Mouse (Mus musculus): ENCODE results near the gene Fis1. TPM values are rescaled to one million over a fixed set of nuclear protein-coding genes. Genes with fewer than 3 reads are reported as not detected.

The Fis1 gene
- polyA plus RNA-seq, 1 experiment from 2014 or later, result 277 TPM

DNA sequence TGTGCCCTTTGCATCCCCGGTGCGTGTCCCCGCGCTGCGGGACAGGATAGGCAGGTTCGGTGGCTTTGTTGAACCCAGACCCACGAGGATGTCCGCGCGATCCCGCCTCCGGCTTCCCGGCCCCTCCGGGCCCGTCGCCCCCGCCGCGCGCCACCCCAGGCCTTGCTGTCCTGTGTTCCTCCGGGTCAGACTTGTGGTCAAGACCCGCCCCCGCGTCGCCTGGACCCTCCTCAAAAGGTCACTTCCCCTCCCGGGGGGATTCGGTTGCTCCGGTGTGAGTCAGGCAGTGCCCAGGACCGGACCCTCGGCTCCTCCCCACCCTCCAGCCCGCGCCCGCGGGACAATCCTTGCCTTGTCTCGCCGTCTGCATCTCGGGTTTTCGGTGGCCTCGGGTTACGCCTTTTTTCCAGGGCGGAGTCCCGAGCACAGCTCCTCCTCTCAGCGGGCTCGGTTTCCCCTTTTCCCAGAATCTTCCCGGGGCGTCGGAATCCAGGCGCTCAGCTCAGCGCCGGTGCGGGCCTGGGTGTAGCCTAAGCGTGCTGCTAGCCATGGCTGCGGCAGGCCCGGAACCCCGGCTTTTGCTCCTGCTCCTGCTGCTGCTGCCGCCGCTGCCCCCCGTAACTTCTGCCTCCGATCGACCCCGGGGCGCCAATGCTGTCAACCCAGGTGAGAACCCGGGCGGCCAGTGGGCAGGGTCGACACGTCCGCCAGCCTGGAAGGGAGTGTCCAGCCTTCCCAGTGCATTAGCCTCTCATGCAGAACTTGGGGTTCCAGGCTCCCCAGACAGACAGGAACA is 34.3 kb downstream of the Fis1 start:
- WGBS, result under 1% methylated on average over 67 of the region's 67 CpGs
- no peaks in the 10 kb centered on the region for H3K9me3 ChIP-seq (replicated peaks)
- peak overlapping the region; percentile 77 for H3K4me3 ChIP-seq
- H3K27me3 ChIP-seq (ENCODE audit: low read depth, poor library complexity, severe bottlenecking), result no peaks in the 10 kb centered on the region
- DNase-seq (ENCODE audit: low spot score), result peak; percentile 86
- peaks cover 55% of the 10 kb centered on the region for H3K36me3 ChIP-seq
- H3K4me1 ChIP-seq, result peaks cover 21% of the 10 kb centered on the region
- H3K27ac ChIP-seq, result peak overlapping the region; percentile 97

DNA sequence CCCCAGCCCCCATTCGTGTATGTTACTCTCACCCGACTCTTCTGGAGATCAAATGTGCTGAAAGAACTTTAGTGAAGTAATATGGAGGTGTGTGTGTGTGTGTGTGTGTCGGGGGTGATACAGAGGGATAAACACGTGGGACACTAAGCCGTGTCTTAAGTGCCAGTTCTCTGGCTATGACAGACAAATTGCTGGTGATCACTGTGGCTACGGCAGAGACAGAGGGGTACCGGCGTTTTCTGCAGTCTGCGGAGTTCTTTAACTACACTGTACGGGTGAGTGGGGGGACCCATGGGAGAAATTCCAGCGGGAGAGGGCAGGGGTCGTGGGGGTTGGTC is 34.8 kb downstream of the Fis1 start, which contains the start of gene Znhit1:
Gene Znhit1, minus strand, starts transcription at position 88 of the 338 bp plus-strand sequence.
- Histone ChIP-seq H3K4me3 (peak within 1 kb of the TSS; percentile 77), H3K4me1 (peaks cover 20% of the 10 kb centered on the region), H3K27ac (peak within 1 kb of the TSS; percentile 97), H3K36me3 (peaks cover 59% of the 10 kb centered on the region), H3K27me3 (ENCODE audit: low read depth, poor library complexity, severe bottlenecking) (no peaks in the 10 kb centered on the region), H3K9me3 (replicated peaks) (no peaks in the 10 kb centered on the region)
- no peak for DNase-seq (ENCODE audit: low spot score)
- 10% methylated on average over 12 of the region's 12 CpGs for WGBS

DNA sequence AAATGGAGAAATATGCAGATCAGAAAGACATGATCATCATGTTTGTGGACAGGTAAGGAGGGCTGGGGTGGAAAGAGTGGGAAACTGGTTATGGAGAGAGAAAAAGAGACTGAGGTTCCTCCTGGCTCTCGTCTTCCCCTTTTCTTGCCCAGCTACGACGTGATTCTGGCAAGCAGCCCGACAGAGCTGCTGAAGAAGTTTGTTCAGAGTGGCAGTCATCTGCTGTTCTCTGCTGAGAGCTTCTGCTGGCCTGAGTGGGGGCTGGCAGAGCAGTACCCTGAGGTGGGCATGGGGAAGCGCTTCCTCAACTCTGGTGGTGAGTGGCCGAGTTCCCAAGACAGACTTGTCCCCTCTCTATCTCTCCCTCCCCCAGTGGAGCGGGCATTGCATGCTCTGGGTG is 35.3 kb downstream of the Fis1 start:
- no peak for DNase-seq (ENCODE audit: low spot score)
- no peak overlapping the region for H3K27ac ChIP-seq

DNA sequence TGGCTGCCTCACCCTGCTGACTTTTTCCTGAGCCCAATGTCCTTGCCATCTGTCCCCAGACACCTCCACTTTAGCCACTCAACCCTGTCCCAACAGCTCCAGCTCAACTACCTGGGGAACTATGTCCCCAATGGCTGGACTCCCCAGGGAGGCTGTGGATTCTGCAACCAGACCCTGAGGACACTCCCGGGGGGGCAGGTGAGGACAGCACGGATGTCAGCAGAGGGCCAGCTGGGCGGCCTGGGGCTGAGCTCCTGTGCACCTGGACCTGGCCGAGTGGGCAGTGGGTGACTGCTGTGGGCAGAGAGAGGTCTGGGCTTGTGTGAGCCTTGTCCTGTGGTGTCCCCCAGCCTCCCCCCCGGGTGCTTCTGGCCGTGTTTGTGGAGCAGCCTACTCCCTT is 36.7 kb downstream of the Fis1 start:
- WGBS, result 95% methylated on average over 6 of the region's 6 CpGs
- no peaks in the 10 kb centered on the region for H3K27me3 ChIP-seq (ENCODE audit: low read depth, poor library complexity, severe bottlenecking)

More for the DNA sequence above, 35.3 kb downstream of the Fis1 start:
- 84% methylated on average over 7 of the region's 7 CpGs for WGBS
- Histone ChIP-seq H3K36me3 (peaks cover 64% of the 10 kb centered on the region), H3K4me1 (peaks cover 20% of the 10 kb centered on the region), H3K4me3 (peak overlapping the region; percentile 77), H3K27me3 (ENCODE audit: low read depth, poor library complexity, severe bottlenecking) (no peaks in the 10 kb centered on the region), H3K9me3 (replicated peaks) (no peaks in the 10 kb centered on the region)

DNA sequence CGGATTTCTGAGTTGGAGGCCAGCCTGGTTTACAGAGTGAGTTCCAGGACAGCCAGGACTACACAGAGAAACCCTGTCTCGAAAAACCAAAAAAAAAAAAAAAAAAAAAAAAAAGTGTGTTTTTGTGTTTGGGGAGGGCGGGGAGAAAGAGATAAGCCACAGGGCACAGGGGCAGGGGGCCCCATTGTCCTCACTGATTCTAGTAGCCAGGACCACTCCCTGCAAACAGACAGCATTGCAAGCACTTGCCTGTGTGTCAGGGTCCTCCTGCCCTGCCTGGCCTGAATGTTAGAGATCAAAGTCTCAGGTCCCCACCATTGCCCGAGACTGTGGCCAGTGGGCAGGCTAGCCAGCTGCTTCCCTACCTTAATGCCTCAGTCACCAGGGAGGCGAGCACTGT is 46.4 kb downstream of the Fis1 start:
- Histone ChIP-seq H3K27me3 (ENCODE audit: low read depth, poor library complexity, severe bottlenecking) (no peaks in the 10 kb centered on the region), H3K4me3 (no peak overlapping the region), H3K9me3 (replicated peaks) (no peaks in the 10 kb centered on the region), H3K4me1 (peaks cover 4% of the 10 kb centered on the region), H3K27ac (no peak overlapping the region), H3K36me3 (peaks cover 19% of the 10 kb centered on the region)
- WGBS, result 63% methylated on average over 5 of the region's 5 CpGs
- DNase-seq (ENCODE audit: low spot score), result no peak

More for the DNA sequence above, 36.7 kb downstream of the Fis1 start:
- Histone ChIP-seq H3K27ac (no peak overlapping the region), H3K4me1 (peaks cover 20% of the 10 kb centered on the region), H3K36me3 (peaks cover 66% of the 10 kb centered on the region), H3K9me3 (replicated peaks) (no peaks in the 10 kb centered on the region), H3K4me3 (no peak overlapping the region)
- no peak for DNase-seq (ENCODE audit: low spot score)

DNA sequence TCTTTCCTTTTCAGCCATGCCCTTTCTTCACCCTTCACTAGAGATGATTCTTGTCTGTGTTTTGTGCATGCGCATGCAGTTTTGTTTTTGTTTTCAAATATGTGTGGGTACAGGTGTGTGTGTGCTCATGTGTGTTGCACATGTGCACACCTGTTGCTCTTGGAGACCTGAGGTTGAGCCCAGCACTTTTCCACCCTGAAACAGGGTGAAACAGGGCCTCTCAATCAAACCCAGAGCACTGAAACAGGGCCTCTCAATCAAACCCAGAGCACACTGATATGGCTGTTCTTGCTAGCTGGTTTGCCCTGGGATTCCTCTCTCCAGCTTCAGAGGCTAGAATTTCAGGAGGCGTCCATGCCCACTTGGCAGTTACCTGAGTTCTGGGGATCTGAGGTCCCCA is 47.5 kb downstream of the Fis1 start:
- Histone ChIP-seq H3K36me3 (peaks cover 8% of the 10 kb centered on the region), H3K27me3 (ENCODE audit: low read depth, poor library complexity, severe bottlenecking) (no peaks in the 10 kb centered on the region), H3K4me3 (no peak overlapping the region), H3K9me3 (replicated peaks) (no peaks in the 10 kb centered on the region), H3K27ac (peak overlapping the region; percentile 58; the same call in 1 of the 2 replicates), H3K4me1 (peaks cover 4% of the 10 kb centered on the region)
- peak; percentile 57 for DNase-seq (ENCODE audit: low spot score)
- WGBS, result 77% methylated on average over 2 of the region's 2 CpGs

DNA sequence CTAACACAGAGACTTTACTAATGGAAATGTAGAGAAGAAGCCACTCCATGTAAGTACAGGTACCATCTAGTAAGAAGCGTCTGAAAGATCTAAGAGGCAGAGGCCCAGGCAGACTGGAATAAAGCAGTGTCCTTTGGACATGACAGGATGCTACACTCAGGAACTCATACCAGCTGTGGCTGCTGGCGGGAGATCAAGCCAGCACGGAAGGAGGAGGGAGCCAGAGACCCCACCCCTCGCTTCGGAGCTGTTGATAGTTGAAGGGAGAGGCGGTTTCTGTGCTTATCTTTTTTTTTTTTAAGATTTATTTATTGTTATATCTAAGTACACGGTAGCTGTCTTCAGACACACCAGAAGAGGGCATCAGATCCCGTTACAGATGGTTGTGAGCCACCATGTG is 54.2 kb downstream of the Fis1 start:
- no peaks in the 10 kb centered on the region for H3K9me3 ChIP-seq (replicated peaks)
- no peaks in the 10 kb centered on the region for H3K4me1 ChIP-seq
- WGBS, result 62% methylated on average over 8 of the region's 8 CpGs
- no peak overlapping the region for H3K27ac ChIP-seq
- no peak for DNase-seq (ENCODE audit: low spot score)
- H3K4me3 ChIP-seq, result no peak overlapping the region
- H3K27me3 ChIP-seq (ENCODE audit: low read depth, poor library complexity, severe bottlenecking), result no peaks in the 10 kb centered on the region
- H3K36me3 ChIP-seq, result no peaks in the 10 kb centered on the region

DNA sequence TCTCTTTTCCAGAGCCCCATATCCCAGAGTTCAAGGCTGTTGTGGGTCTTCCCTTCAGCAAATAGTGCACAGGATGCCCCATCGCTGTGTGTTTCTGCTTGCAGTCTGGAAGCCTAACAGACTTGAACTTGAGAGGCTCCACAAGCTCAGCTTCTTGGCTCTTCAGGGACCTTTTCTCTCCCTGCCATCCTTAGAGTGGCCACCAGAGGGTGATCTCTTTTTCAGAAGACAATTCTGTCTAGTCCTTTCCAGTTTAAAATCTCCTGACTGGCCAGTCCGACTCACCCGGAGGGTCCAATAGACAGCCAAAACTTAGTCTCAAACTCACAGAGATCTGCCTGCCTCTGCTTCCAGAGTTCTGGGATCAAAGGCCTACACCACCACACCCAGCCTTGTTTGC is 56.9 kb downstream of the Fis1 start:
- Histone ChIP-seq H3K27ac (no peak overlapping the region), H3K4me1 (no peaks in the 10 kb centered on the region), H3K36me3 (no peaks in the 10 kb centered on the region), H3K27me3 (ENCODE audit: low read depth, poor library complexity, severe bottlenecking) (no peaks in the 10 kb centered on the region), H3K4me3 (no peak overlapping the region), H3K9me3 (replicated peaks) (no peaks in the 10 kb centered on the region)
- 41% methylated on average over 3 of the region's 3 CpGs for WGBS
- DNase-seq (ENCODE audit: low spot score), result peak; percentile 54

DNA sequence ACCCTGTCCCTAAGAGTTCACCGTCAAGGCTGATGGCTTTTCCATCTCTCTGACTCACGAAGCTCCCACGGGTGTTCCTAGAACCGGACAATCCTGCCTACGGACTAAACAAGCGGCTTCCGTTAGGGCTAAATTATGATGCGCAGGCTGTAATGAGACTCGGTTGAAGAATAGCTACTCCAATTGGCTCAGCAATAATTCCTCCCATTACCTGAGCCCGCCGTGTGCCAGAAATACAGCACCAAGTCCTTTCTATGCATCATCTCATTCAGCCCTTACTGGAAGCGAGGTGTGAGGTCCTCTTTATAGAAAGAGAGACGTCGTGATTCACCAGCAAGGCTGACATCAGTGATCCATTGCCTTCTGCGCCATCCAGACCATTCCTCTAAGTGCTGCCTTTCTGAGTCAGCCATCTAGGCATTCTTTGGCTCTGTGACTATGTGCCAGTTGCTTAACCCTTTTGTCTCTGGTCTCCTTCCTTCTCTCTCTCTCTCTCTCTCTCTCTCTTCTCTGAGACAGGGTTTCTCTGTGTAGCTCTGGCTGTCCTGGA is 59.4 kb downstream of the Fis1 start:
- no peaks in the 10 kb centered on the region for H3K36me3 ChIP-seq
- no peaks in the 10 kb centered on the region for H3K4me1 ChIP-seq
- H3K27me3 ChIP-seq (ENCODE audit: low read depth, poor library complexity, severe bottlenecking), result no peaks in the 10 kb centered on the region
- no peaks in the 10 kb centered on the region for H3K9me3 ChIP-seq (replicated peaks)
- no peak for DNase-seq (ENCODE audit: low spot score)
- H3K27ac ChIP-seq, result no peak overlapping the region
- no peak overlapping the region for H3K4me3 ChIP-seq
- WGBS, result 81% methylated on average over 15 of the region's 15 CpGs

MicroRNAs within 50 kb of the gene (microRNA counts, 519-probe panel; counts per million panel counts)
- 684 counts per million, percentile 72 among the panel's probes with 10 or more counts for microRNA mmu-miR-702

Small RNAs within 50 kb of the gene (microRNA-seq; reads per million reads assigned to microRNA genes)
- 114 reads per million, percentile 50 among the genes with 10 or more reads in this experiment for gene Mir702

Other genes with a start within 250 kb of the Fis1 start
- gene Col26a1, start 70.1 kb upstream of the Fis1 start, polyA plus RNA-seq (2016; fragmentation: Nextera tagmentation; extraction: Ambion mirVana), result 128 TPM in 2 replicates
- 73.6 and 84.0 TPM in 2 replicates for gene Ift22, start 45.1 kb upstream of the Fis1 start, polyA plus RNA-seq (2016; fragmentation: Nextera tagmentation; extraction: Ambion mirVana)
- 0.13 and 0.39 TPM in 2 replicates for gene Cldn15, start 13.3 kb downstream of the Fis1 start, polyA plus RNA-seq (2016; fragmentation: Nextera tagmentation; extraction: Ambion mirVana)
- 39.4 and 40.8 TPM in 2 replicates for gene Plod3, start 33.7 kb downstream of the Fis1 start, polyA plus RNA-seq (2016; fragmentation: Nextera tagmentation; extraction: Ambion mirVana)
- 116 and 119 TPM in 2 replicates for gene Znhit1, start 34.7 kb downstream of the Fis1 start, polyA plus RNA-seq (2016; fragmentation: Nextera tagmentation; extraction: Ambion mirVana)
- 0.16 TPM in 1 of 2 replicates, not detected in the other for gene Vgf, start 73.1 kb downstream of the Fis1 start, polyA plus RNA-seq (2016; fragmentation: Nextera tagmentation; extraction: Ambion mirVana)
- 155 and 170 TPM in 2 replicates for gene Ap1s1, start 92.9 kb downstream of the Fis1 start, polyA plus RNA-seq (2016; fragmentation: Nextera tagmentation; extraction: Ambion mirVana)
- 0.36 and 0.39 TPM in 2 replicates for gene Serpine1, start 119.0 kb downstream of the Fis1 start, polyA plus RNA-seq (2016; fragmentation: Nextera tagmentation; extraction: Ambion mirVana)
- 5.6 and 7.0 TPM in 2 replicates for gene Trim56, start 162.9 kb downstream of the Fis1 start, polyA plus RNA-seq (2016; fragmentation: Nextera tagmentation; extraction: Ambion mirVana)
- gene Muc3, start 196.0 kb downstream of the Fis1 start, polyA plus RNA-seq (2016; fragmentation: Nextera tagmentation; extraction: Ambion mirVana), result not detected in 2 replicates

All from limb, embryonic 10.5 days (tissue).